Mouse (Mus musculus) myocyte (in vitro differentiated cells): ENCODE data around the gene Tuba4a.

ENCODE experiments used
- CEBPB ChIP-seq: IDR thresholded peaks from 2 replicates; pipeline ENCODE4 v1.6.1; 2011; ENCODE audit warnings: mild to moderate bottlenecking, moderate library complexity; ENCODE audit not compliant: poor library complexity, insufficient read depth, severe bottlenecking
- MAX ChIP-seq: IDR thresholded peaks from one replicate; pipeline ENCODE4 v1.6.1; 2011; ENCODE audit warnings: low read depth, mild to moderate bottlenecking, control low read depth
- MYOD1 ChIP-seq, 3 experiments: IDR thresholded peaks; one replicate each; pipeline ENCODE4 v1.6.1; 2011; ENCODE audit warnings: control low read depth in 2 of 3, low read depth in 2 of 3, mild to moderate bottlenecking in 2 of 3, moderate library complexity in 1 of 3; ENCODE audit not compliant: insufficient read length in 2 of 3, control insufficient read depth in 1 of 3
- POLR2A ChIP-seq: IDR thresholded peaks from one replicate; pipeline ENCODE4 v1.6.1; 2011; ENCODE audit warnings: low read depth, mild to moderate bottlenecking, control low read depth, moderate library complexity; ENCODE audit not compliant: insufficient read length
- SRF ChIP-seq: IDR thresholded peaks from one replicate; pipeline ENCODE4 v1.6.1; 2011; ENCODE audit warnings: low read depth; ENCODE audit not compliant: control insufficient read depth, insufficient read length
- TCF12 ChIP-seq: IDR thresholded peaks from one replicate; pipeline ENCODE4 v1.6.1; 2011; ENCODE audit warnings: mild to moderate bottlenecking, control low read depth; ENCODE audit not compliant: poor library complexity, insufficient read depth, severe bottlenecking
- USF1 ChIP-seq: IDR thresholded peaks from one replicate; pipeline ENCODE4 v1.6.1; 2011; ENCODE audit warnings: low read depth, mild to moderate bottlenecking, control low read depth, moderate library complexity

DNA sequence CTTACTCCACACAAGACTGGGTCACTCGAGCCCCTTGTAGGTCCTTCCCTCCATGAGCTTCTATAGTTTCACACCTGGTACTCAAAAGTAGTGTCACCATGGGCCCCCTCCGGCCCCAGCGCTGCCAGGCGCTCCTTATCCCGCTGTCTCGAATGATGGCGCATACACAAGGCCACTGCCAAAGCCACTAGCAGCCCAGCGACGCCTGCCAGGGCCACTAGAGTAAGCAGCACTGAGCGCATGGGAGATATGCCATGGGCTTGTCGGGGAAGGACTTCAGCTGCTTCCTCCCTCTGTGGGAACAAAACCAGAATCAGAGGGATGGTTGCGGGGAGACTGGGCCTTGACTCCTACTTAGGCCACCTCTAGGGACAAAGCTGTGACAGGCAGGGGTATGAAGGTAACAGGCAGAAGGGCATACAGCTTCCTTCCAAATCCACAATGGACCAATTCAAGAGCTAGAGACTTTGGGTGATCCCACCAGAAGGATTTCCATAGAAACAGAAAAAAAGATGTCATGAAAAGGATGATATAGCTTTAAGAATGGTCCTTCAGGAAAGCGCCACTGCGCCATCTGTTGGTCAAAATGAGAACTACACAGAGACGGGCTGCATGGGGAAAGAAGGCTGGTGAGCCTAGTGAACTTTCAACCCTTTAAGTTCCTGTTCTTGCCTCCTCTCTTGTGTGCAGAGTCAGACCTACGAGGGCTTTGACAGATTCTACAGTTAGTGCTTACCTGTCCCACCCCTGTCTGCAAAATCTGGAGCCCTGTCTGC is 34.4 kb upstream of the Tuba4a start:
- no peak for TF ChIP-seq POLR2A
- no peak for TF ChIP-seq MAX
- no peak for TF ChIP-seq MYOD1 (IDR thresholded peaks at IDR 0.05; ENCODE audit: control insufficient read depth in 1 of 3, insufficient read length in 2 of 3, low read depth in 2 of 3)
- no peak for TF ChIP-seq CEBPB
- no peak for TF ChIP-seq TCF12
- TF ChIP-seq SRF, result no peak
- TF ChIP-seq USF1, result no peak
